Mouse (Mus musculus): Measurements from ENCODE around the gene Gm45213. TPM values are rescaled to one million over a fixed set of nuclear protein-coding genes. Genes with fewer than 3 reads are reported as not detected.

Gene Gm45213
- polyA plus RNA-seq, 1 experiment from 2014 or later = not detected

DNA sequence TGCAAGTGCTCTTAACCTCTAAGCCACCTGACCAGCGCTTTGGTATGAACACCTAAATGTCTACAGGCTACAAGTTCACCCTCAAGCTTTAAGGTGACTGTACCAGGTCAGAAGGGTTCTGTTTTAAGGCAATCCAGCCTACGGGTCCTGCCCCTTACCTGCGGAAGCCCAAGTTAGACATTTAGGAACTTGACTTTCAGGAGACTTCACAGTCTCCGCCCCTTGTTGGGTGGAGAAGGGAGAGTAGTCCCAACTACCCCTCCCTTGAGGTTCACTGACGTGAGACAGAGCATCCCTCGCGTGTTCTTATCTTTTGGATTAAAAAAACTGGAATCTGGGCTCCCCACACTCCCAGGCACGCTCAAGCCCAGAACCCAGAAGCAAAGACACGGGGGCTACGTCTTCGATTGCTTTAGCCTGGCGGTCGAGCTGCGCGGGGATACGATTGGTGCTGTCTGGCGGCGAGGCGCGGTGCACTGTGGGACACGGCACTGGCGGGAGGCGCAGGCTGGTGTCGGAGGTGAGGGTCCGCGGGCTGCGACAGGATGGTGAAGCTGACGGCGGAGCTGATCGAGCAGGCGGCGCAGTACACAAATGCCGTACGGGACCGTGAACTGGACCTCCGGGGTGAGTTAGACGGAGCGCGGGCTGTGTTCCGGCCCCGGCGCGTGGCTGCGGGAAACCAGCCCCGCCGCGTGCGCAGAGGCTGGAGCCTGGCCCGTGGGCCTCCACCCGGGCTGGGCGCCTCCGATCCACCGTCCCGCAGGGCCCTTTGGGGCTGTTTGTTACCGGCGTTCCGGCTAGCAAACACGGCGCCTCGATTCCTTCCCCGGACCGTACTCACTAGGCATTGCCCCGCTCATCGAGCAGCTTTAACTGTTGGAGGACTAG is 16.9 kb downstream of the Gm45213 start:
- Histone ChIP-seq H3K9ac (peak overlapping the region; percentile 94), H3K4me1 (peaks cover 7% of the 10 kb centered on the region; the same call in 1 of the 2 replicates), H3K9me3 (no peaks in the 10 kb centered on the region), H3K4me3 (replicated peaks) (peak overlapping the region; percentile 87), H3K36me3 (peaks cover 15% of the 10 kb centered on the region; the same call in 1 of the 2 replicates), H3K27ac (peak overlapping the region; percentile 78), H3K4me2 (peak overlapping the region; percentile 86), H3K27me3 (replicated peaks) (no peaks in the 10 kb centered on the region)
- WGBS = under 1% methylated on average over 64 of the region's 64 CpGs
- ATAC-seq (ENCODE audit: insufficient read depth, low FRiP score, low read depth) = peak; percentile 93

GRCm38 (mm10) chr7:66061057-66061456 is 17.7 kb downstream of the Gm45213 start:
- Histone ChIP-seq H3K27me3 (replicated peaks) (no peaks in the 10 kb centered on the region), H3K36me3 (peaks cover 19% of the 10 kb centered on the region), H3K9me3 (no peaks in the 10 kb centered on the region), H3K4me2 (peak overlapping the region; percentile 86), H3K4me1 (peaks cover 7% of the 10 kb centered on the region; the same call in 1 of the 2 replicates), H3K9ac (peak overlapping the region; percentile 94), H3K27ac (peak overlapping the region; percentile 78; the same call in 1 of the 2 replicates), H3K4me3 (replicated peaks) (peak overlapping the region; percentile 87)
- ATAC-seq (ENCODE audit: insufficient read depth, low FRiP score, low read depth) = no peak
- 2% methylated on average over 14 of the region's 14 CpGs for WGBS

DNA sequence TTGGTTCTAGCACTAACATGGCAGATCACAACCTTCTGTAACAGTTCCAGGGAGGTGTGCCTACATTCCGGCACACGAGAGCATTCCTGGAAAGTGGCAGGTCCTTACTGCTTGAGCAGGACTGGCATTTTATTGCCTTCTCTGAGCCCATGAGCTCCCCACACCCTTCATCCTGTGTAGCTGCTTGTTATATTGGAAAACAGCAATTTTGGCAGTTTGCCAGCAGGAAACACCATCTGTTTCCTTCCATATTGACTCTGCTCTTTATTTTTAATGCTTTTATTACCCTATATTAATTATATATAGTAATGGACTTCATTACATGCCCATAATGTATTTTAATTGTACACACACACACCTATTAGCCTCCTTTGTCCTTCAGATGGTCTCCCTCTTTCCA is 33.0 kb downstream of the Gm45213 start:
- H3K9ac ChIP-seq = no peak overlapping the region
- H3K9me3 ChIP-seq = no peaks in the 10 kb centered on the region
- WGBS = 72% methylated on average over 2 of the region's 2 CpGs
- H3K4me2 ChIP-seq = no peak overlapping the region
- peaks cover 7% of the 10 kb centered on the region; the same call in 1 of the 2 replicates for H3K4me1 ChIP-seq
- H3K36me3 ChIP-seq = peaks cover 23% of the 10 kb centered on the region
- no peaks in the 10 kb centered on the region for H3K27me3 ChIP-seq (replicated peaks)
- no peak for ATAC-seq (ENCODE audit: insufficient read depth, low FRiP score, low read depth)
- H3K4me3 ChIP-seq (replicated peaks) = no peak overlapping the region
- H3K27ac ChIP-seq = no peak overlapping the region

DNA sequence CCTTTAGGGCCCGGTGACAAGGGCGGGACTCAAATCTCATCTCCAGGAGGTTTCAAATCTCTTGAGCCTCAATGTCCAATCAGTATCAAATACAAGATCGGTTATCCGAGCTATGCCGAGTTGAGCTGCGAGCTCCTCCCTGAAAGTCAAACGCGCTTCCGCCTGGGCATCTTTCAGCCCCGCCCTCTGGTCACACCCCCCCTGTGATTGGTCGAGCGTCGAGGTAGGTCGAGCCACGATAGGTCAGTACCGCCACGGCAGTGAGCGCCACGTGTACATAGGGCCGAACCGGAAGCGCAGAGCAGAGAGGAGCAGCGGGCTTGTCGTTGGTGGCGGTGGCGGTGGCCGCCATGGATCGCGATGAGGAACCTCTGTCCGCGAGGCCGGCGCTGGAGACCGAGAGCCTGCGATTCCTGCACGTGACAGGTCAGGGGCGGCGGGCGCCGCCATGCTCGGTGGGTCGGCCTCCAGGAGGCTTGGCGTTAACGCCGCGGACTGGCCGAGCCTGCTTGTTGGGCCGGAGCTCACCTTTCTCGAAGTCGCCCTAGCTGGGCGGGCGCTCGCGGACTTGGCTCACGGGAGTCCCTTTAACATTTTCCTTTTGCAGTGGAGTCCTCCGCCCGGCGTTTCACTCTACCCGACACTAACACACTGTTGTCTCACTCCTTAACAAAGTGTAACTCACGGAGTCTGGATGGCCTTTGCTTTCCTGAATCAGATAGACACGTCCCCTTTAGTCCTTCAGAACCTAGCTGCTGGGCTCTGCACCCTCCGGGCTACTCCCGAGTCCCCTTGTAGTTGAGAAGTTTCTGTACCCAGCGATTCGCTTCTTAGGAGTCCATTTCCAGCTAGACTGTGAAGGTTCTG is 36.2 kb downstream of the Gm45213 start, which contains the start of gene Selenos:
TSS of gene Selenos (plus strand) at position 286 of the 867 bp plus-strand sequence.
- H3K9ac ChIP-seq = peak within 1 kb of the TSS; percentile 69
- WGBS = under 1% methylated on average over 65 of the region's 65 CpGs
- peak within 1 kb of the TSS; percentile 69 for H3K4me2 ChIP-seq

GRCm38 (mm10) chr7:66080231-66080613 is 36.8 kb downstream of the Gm45213 start:
- Histone ChIP-seq H3K9ac (peak overlapping the region; percentile 69; the same call in 1 of the 2 replicates), H3K27ac (no peak overlapping the region; the same call in 1 of the 2 replicates), H3K4me3 (replicated peaks) (peak overlapping the region; percentile 75), H3K27me3 (replicated peaks) (no peaks in the 10 kb centered on the region), H3K4me2 (peak overlapping the region; percentile 69), H3K36me3 (peaks cover 16% of the 10 kb centered on the region), H3K4me1 (peaks cover 7% of the 10 kb centered on the region; the same call in 1 of the 2 replicates), H3K9me3 (no peaks in the 10 kb centered on the region)
- 32% methylated on average over 5 of the region's 5 CpGs for WGBS
- ATAC-seq (ENCODE audit: insufficient read depth, low FRiP score, low read depth) = no peak

More for the DNA sequence above, 36.2 kb downstream of the Gm45213 start, which contains the start of gene Selenos:
- peak within 1 kb of the TSS; percentile 79 for H3K27ac ChIP-seq
- H3K9me3 ChIP-seq = no peaks in the 10 kb centered on the region
- peak within 1 kb of the TSS; percentile 75 for H3K4me3 ChIP-seq (replicated peaks)
- peak; percentile 100 for ATAC-seq (ENCODE audit: insufficient read depth, low FRiP score, low read depth)
- peaks cover 21% of the 10 kb centered on the region for H3K36me3 ChIP-seq
- peaks cover 7% of the 10 kb centered on the region; the same call in 1 of the 2 replicates for H3K4me1 ChIP-seq
- no peaks in the 10 kb centered on the region for H3K27me3 ChIP-seq (replicated peaks)

- no peaks in the 10 kb centered on the region for H3K9me3 ChIP-seq
- ATAC-seq (ENCODE audit: insufficient read depth, low FRiP score, low read depth) = no peak
- 72% methylated on average over 6 of the region's 6 CpGs for WGBS
- peaks cover 7% of the 10 kb centered on the region; the same call in 1 of the 2 replicates for H3K4me1 ChIP-seq
- peaks cover 38% of the 10 kb centered on the region for H3K36me3 ChIP-seq
- H3K4me2 ChIP-seq = no peak overlapping the region
- no peak overlapping the region for H3K4me3 ChIP-seq (replicated peaks)
- no peaks in the 10 kb centered on the region for H3K27me3 ChIP-seq (replicated peaks)
- H3K27ac ChIP-seq = no peak overlapping the region
- H3K9ac ChIP-seq = no peak overlapping the region
These were observed 40.4 kb downstream of the Gm45213 start for GRCm38 (mm10) chr7:66083757-66084156.

DNA sequence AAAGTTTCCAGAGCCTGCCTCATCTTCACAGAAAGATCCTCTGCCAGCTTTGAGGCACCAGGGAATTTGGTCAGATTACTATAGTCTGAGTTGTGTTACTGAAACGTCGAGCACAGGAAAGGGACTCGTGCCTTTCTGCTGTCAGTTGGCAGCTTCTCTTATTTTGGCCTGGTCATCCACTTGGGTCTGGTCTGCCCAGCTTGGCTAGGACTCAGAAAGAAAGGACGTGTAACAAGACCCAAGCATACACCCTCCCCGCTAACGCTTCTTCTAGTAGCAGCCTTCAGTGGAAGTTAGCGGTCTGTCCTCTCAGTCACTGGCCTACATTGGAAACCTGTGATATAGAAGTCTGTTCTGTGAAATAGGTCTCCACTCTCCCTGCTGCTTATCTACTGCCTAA is 41.1 kb downstream of the Gm45213 start:
- peaks cover 45% of the 10 kb centered on the region for H3K36me3 ChIP-seq

GRCm38 (mm10) chr7:66087652-66088051 is 44.2 kb downstream of the Gm45213 start:
- no peaks in the 10 kb centered on the region for H3K9me3 ChIP-seq
- no peaks in the 10 kb centered on the region for H3K27me3 ChIP-seq (replicated peaks)
- H3K36me3 ChIP-seq = peaks cover 62% of the 10 kb centered on the region
- H3K4me2 ChIP-seq = no peak overlapping the region
- H3K27ac ChIP-seq = no peak overlapping the region
- no peak overlapping the region for H3K9ac ChIP-seq
- no peak overlapping the region for H3K4me3 ChIP-seq (replicated peaks)
- no peak for ATAC-seq (ENCODE audit: insufficient read depth, low FRiP score, low read depth)
- H3K4me1 ChIP-seq = no peaks in the 10 kb centered on the region
- 83% methylated on average over 4 of the region's 4 CpGs for WGBS

More for the DNA sequence above, 41.1 kb downstream of the Gm45213 start:
- H3K4me1 ChIP-seq = peaks cover 7% of the 10 kb centered on the region; the same call in 1 of the 2 replicates
- H3K9me3 ChIP-seq = no peaks in the 10 kb centered on the region
- WGBS = 82% methylated on average over 7 of the region's 7 CpGs
- no peak overlapping the region for H3K9ac ChIP-seq
- no peak overlapping the region for H3K4me3 ChIP-seq (replicated peaks)
- H3K27ac ChIP-seq = no peak overlapping the region
- ATAC-seq (ENCODE audit: insufficient read depth, low FRiP score, low read depth) = no peak
- no peaks in the 10 kb centered on the region for H3K27me3 ChIP-seq (replicated peaks)
- no peak overlapping the region for H3K4me2 ChIP-seq

DNA sequence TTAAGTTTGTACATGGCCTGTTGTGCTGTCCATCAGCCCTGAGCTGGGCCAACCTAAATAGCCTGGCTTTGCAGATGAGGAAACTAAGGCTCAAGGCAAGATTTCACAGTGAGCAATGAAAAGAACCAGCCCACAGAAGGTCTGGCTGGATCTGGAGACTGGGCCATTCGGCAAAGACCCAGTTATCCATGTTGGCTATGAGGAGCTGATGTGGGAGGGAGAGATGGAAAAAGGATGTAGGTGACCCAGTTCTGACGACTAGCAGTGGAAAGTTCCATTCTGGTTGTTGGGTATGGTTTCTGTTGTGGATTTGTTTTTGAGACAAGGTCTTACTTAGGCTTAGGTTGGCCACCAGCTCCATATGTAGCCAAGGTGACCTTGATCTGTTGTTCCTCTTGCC is 44.7 kb downstream of the Gm45213 start:
- Histone ChIP-seq H3K27ac (no peak overlapping the region), H3K4me1 (no peaks in the 10 kb centered on the region), H3K9ac (no peak overlapping the region), H3K9me3 (no peaks in the 10 kb centered on the region), H3K36me3 (peaks cover 60% of the 10 kb centered on the region), H3K4me2 (no peak overlapping the region), H3K4me3 (replicated peaks) (no peak overlapping the region), H3K27me3 (replicated peaks) (no peaks in the 10 kb centered on the region)
- WGBS = 91% methylated on average over 2 of the region's 2 CpGs
- no peak for ATAC-seq (ENCODE audit: insufficient read depth, low FRiP score, low read depth)

GRCm38 (mm10) chr7:66090676-66091190 is 47.3 kb downstream of the Gm45213 start:
- Histone ChIP-seq H3K9me3 (no peaks in the 10 kb centered on the region), H3K9ac (no peak overlapping the region), H3K27me3 (replicated peaks) (no peaks in the 10 kb centered on the region), H3K4me1 (no peaks in the 10 kb centered on the region), H3K36me3 (peaks cover 49% of the 10 kb centered on the region), H3K4me3 (replicated peaks) (no peak overlapping the region), H3K27ac (no peak overlapping the region), H3K4me2 (no peak overlapping the region)
- 84% methylated on average over 11 of the region's 11 CpGs for WGBS
- ATAC-seq (ENCODE audit: insufficient read depth, low FRiP score, low read depth) = no peak

- H3K27ac ChIP-seq = no peak overlapping the region
- H3K9me3 ChIP-seq = no peaks in the 10 kb centered on the region
- no peak for ATAC-seq (ENCODE audit: insufficient read depth, low FRiP score, low read depth)
- 79% methylated on average over 7 of the region's 7 CpGs for WGBS
- no peaks in the 10 kb centered on the region for H3K27me3 ChIP-seq (replicated peaks)
- H3K4me1 ChIP-seq = no peaks in the 10 kb centered on the region
- peaks cover 44% of the 10 kb centered on the region for H3K36me3 ChIP-seq
- H3K9ac ChIP-seq = no peak overlapping the region
- H3K4me3 ChIP-seq (replicated peaks) = no peak overlapping the region
- H3K4me2 ChIP-seq = no peak overlapping the region
These were observed 48.2 kb downstream of the Gm45213 start for GRCm38 (mm10) chr7:66091553-66091952.
